Mouse (Mus musculus) T-helper 1 cell (primary cell): Measurements from ENCODE around the gene Rab43.

Experiments
- in situ Hi-C: fragments of 300-600 bp; cut with MboI, MseI; formaldehyde crosslinking; loops from one replicate; pipeline ENCODE4 v1.15.1; 2025; ENCODE audit warnings: high pct_unique_total_duplicates

Gene Rab43

DNA sequence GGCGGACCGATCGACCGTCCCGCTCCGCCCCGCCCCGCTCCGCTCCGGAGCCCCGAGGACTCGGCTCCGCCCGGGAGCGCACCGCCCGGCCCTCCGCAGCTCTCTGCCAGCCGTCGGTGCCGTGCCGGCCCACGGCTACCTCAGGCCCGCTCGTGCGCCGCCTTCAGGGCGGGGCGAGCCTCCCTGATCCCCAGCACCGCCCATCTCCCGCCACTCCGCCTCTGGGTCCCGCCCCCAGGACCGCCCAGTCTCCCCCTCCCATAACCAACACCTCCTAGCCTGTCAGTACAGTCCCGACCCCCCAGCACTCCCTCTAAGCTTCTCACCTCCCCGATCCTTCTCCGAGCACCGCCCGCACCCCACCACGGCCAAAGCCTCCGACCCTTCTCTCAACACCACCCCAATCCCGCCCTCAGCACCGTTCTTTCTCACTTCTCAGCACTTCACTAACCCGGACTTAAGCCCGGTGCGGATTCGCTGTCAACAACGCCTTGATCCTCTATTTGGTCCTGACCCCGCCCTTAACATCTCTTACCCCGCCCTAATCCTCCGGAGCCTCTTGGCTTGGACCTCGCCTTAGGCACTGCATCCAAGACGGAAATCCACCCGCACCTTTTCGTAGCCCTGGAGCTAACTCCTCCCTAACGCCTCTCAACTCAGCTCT is at the start of gene Rab43:
TSS of gene Rab43 (minus strand) at position 490 of the 664 bp plus-strand sequence.
- in situ Hi-C loops, result no loop called here

GRCm38 (mm10) chr6:87857071-87857470 is 45.1 kb upstream of the Rab43 start:
- in situ Hi-C loops, result no loop called here

- in situ Hi-C loops, result no loop called here
Observed at GRCm38 (mm10) chr6:87853446-87853845, 41.5 kb upstream of the Rab43 start.

DNA sequence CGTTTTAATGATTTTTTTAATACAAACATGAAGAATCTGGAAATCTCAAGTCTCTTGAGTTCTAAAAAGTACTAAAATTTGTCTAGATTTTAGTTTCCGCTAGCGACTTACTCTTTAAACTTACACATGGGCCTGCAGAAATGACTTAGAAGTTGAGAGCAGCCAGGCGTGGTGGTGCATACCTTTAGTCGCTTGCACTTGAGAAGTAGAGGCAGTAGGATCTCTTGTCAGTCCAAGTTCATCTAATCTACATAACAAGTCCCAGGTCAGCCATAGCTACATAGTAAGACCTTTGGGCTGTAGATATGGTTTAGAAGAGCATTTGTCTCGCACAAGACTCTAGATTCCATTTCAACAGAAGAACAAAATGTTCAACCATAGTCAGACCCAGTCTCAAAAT is 39.9 kb upstream of the Rab43 start:
- in situ Hi-C loops, result no loop called here

DNA sequence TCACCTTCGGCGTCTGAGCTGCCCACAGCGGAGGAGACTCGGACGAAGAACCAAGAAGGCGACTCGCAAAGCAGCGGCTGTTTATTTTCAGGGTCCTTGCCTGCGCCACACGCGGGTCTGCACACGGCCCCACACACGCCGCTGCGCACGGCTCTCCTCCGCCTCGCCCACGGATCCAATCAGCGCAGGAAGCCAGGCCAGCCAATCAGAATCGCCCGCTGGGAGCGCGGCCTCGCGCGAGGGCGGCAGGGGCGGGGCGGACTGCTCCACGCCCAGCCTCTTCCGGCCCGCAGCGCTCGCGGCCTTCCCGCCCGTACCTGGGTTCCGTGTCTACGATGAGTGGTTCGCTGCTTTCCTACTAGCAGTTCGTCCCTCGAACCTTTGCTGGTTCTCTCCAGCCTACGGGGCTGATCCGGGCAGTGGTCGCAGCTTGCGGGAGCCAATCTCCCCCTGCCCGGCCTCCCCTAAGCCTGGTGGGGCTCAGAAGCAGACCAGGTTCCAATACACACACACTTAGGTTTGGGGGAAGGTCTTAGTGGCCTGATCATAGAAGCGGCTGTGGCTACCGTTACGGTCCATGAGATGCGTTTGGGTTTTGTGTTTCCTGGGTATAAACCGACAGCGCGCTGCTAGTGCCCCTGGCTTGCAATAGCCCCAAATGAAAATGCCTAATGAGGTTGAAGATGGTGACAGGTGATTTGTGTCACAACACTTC is 39.1 kb upstream of the Rab43 start, which contains the start of gene Cnbp:
TSS of gene Cnbp (minus strand) at position 207 of the 715 bp plus-strand sequence.
- in situ Hi-C loops, result no loop called here

GRCm38 (mm10) chr6:87850155-87850899 is 38.4 kb upstream of the Rab43 start:
- in situ Hi-C loops, result no loop called here

- in situ Hi-C loops, result no loop called here
Observed at GRCm38 (mm10) chr6:87849780-87850154, 37.8 kb upstream of the Rab43 start.

- in situ Hi-C loops, result no loop called here
Observed at GRCm38 (mm10) chr6:87846813-87847212, 34.8 kb upstream of the Rab43 start.

GRCm38 (mm10) chr6:87845031-87845695 is 33.2 kb upstream of the Rab43 start:
- in situ Hi-C loops, result no loop called here

GRCm38 (mm10) chr6:87842254-87842653 is 30.3 kb upstream of the Rab43 start:
- in situ Hi-C loops, result no loop called here

DNA sequence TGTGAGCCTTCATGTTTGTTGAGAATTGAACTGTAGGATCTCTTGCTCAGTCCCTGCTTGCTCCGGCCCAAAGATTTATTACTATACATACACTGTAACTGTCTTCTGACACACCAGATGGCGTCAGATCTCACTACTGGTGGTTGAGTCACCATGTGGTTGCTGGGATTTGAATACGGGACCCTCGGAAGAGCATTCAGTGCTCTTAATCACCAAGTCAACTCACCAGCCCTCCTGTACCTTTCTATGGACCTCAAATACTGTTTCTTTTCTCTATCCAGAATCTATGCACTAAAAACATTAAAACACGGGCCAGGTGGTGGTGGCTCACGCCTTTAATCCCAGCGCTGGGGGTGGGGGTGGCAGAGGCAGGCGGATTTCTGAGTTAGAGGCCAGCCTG is 29.7 kb upstream of the Rab43 start:
- in situ Hi-C loops, result no loop called here

GRCm38 (mm10) chr6:87839797-87840341 is 27.9 kb upstream of the Rab43 start:
- in situ Hi-C loops, result no loop called here

DNA sequence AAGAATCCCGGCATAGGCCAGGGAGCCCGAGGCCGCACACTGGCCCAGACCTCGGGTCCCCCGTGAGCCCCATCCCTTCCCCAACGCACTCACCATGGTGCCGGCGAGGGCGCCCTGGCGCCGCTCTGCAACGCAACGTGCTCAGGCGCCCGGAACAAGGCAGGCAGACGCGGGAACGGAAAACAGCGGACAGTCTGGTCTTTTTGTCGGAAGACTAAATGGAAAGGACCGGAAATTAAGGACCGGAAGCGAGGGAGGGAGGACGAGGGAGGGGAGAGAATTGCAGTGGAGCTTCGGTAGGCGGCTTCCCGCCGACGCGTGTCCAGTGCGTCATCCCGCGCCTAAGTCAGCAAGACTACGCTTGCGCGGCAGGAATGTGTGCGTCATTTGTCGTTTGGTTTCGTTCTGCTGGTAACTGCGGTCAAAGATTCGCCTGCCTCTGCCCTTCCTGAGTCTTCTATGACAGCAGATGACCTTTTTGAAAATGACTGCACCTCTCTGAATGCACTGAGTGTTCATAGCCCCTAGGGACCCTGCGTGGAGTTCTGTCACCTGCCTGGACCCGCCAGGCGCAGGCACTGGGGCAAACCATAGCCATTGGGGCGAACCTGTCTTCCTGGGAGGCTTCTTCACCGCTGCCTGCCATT is 26.7 kb upstream of the Rab43 start, which contains the start of gene Isy1:
TSS of gene Isy1 (minus strand) at position 248 of the 647 bp plus-strand sequence.
- in situ Hi-C loops, result no loop called here

GRCm38 (mm10) chr6:87835695-87836094 is 23.7 kb upstream of the Rab43 start, which contains the start of gene Gm45140:
Gene Gm45140, minus strand, starts transcription at chr6:87835795.
- in situ Hi-C loops, result no loop called here

DNA sequence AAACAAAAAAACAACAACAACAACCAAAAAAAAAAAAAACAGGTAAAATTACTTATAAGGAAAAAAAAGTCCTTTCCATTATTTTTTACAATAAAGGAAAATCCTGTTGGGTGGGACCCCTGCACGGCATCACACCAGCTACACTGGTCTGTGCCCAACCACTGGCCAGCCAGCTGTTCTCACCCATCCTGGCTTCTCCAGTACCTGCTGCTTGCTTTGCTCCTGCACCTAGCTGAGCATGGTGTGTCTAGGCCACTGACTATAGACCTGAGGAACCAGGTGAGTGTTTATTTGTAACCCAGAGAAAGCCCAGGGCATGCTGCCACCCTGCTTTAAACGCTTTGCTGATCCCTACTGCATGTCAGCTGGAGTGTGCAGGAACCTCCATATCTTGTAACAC is 8.4 kb upstream of the Rab43 start:
- in situ Hi-C loops, result no loop called here

- in situ Hi-C loops, result no loop called here
Observed at GRCm38 (mm10) chr6:87814486-87814885, 2.5 kb upstream of the Rab43 start.

DNA sequence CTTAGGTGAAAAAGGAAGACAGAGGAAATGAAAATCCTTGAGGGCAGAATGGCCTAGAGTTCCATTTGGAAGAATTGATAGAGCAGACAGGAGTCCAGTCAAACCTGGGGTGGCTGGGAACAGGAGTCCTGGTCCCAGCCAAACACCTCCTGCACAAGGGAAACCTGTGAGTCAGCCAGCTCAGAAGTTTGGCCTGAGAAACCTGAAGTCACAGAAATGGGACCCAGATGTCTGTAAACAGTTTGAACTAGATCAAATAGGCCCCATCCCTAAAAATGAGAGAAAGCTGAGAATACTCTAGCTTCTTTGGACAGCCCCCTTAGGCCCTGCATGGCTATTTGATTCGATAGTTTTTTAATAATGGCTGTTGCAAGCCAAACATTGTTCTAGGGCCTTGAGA is 692 bp upstream of the Rab43 start:
- in situ Hi-C loops, result no loop called here

DNA sequence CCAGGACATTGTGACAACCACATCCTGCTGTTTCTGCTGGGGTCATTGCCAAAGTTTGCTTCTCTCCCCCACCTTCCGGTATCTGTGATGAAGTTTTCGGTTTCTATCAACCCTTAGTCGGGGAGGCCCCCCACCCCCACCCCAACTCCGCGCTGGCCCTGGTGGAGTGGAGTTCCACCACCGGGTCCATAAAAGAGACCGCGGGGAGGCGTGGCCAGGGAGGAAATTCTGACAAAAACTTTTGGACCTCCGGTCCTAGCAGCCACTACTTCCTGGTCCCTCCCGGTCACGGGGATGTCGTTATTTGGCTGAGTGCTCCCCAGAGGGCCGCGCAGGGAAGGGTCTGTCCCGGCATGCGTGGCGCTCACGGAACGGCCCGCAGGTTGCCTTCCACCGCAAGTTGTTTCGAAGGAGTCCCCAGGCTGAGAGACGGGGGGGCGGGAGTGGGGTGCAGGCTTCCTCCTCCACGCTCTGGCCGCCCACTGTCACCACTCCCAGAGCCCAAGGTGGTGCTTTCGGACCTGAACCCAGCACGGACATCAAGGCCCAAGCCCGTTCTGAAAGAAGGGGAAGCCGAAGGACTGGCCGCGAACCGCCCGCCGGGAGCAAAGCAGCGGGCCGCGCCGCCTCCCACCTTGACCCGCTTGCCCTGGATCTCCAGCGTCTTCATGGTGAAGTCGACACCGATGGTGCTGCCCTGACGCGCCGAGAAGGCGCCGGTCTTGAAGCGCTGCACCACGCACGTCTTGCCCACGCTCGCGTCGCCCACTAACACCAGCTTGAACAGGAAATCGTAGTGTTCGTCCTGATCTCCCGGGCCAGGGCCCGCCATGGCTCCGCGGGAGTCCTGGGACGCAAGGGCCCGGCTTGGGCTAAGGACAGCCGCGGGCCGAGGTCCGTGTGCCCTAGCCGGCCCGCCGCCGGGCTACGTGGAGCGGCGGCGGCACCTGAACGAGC is 973 bp downstream of the Rab43 start:
- in situ Hi-C loops, result no loop called here

GRCm38 (mm10) chr6:87810311-87810710 is 1.7 kb downstream of the Rab43 start:
- in situ Hi-C loops, result no loop called here

GRCm38 (mm10) chr6:87809651-87810161 is 2.3 kb downstream of the Rab43 start:
- in situ Hi-C loops, result no loop called here
